Comparison of ENCODE assay signal across 23 mouse cellular contexts in the genomic region with DNA sequence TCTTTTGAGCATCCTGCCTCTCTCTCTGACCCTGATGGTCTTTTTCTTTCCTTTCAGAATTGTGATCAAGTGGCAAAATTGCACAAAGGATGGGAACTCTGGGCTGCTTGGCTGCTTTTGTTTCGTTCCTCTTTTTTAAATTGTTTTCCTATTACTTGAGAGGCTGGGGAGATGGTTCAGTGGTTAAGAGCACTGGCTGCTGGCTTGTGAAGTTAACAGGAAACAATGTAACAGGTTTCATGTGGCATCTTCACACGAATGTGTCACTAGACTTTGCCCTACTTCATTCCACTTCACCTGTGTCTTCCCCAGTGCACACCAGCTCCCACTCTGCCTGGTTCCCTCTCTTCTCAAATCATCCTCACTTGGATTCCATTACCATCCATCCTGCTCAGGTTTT. TPM values are rescaled to one million over a fixed set of nuclear protein-coding genes. Genes with fewer than 3 reads are reported as not detected.
DNase-seq lines count a peak whose midpoint lies in the region; ATAC-seq lines count a peak whose summit lies in the region.
"Had no signal": no experiment of that assay in that cellular context is flagged by ENCODE, and none has a peak within 500 bp of the region (broad histone marks: within the 10 kb centered on the region; RNA-seq: fewer than 3 reads in every experiment).

No protein-coding gene starts in this region.

- WGBS in midbrain, embryonic 10.5 days: 67% methylated on average over 2 of the region's 2 CpGs

- H3K9me3 ChIP-seq in midbrain, embryonic 10.5 days (replicated peaks): peaks cover 6% of the 10 kb centered on the region; the same call in 1 of the 2 replicates
- H3K9me3 ChIP-seq: hindbrain, embryonic 15.5 days had no signal

- H3K27ac ChIP-seq in midbrain, embryonic 10.5 days (replicated peaks): no peak overlapping the region
- H3K27ac ChIP-seq: embryonic facial prominence, embryonic 12.5 days; heart, adult 2 months; hindbrain, embryonic 10.5 days; hindbrain, embryonic 15.5 days had no signal

- peak; percentile 24 for DNase-seq in thymus, postnatal 0 days (ENCODE audit: low spot score)
- no peak for DNase-seq in thymus, postnatal 10 days (ENCODE audit: low spot score in 2 of 2)
- DNase-seq in B cell, adult 2 months: peak; percentile 33 to 45
- no peak for DNase-seq in midbrain, embryonic 10.5 days (ENCODE audit: low spot score)
- no peak for DNase-seq in heart, adult 9 months (ENCODE audit: low spot score in 2 of 2)
- DNase-seq: gastrocnemius, postnatal 10 days; heart, adult 2 months had no signal

- H3K36me3 ChIP-seq in midbrain, embryonic 10.5 days: no peaks in the 10 kb centered on the region
- H3K36me3 ChIP-seq: embryonic facial prominence, embryonic 12.5 days; heart, embryonic 12.5 days; hindbrain, embryonic 10.5 days; hindbrain, embryonic 15.5 days had no signal

- H3K27me3 ChIP-seq in midbrain, embryonic 10.5 days (ENCODE audit: low read depth, poor library complexity, severe bottlenecking): no peaks in the 10 kb centered on the region
- H3K27me3 ChIP-seq: embryonic facial prominence, embryonic 12.5 days; heart, embryonic 12.5 days; hindbrain, embryonic 15.5 days had no signal

- H3K4me1 ChIP-seq in midbrain, embryonic 10.5 days: peaks cover 13% of the 10 kb centered on the region
- H3K4me1 ChIP-seq: embryonic facial prominence, embryonic 12.5 days had no signal

- H3K4me3 ChIP-seq in midbrain, embryonic 10.5 days: no peak overlapping the region
- H3K4me3 ChIP-seq: embryonic facial prominence, embryonic 12.5 days; heart, adult 2 months; heart, embryonic 12.5 days; hindbrain, embryonic 10.5 days; hindbrain, embryonic 15.5 days had no signal

- ATAC-seq in granulocyte monocyte progenitor cell, adult 5-6 weeks (replicated peaks; ENCODE audit: poor library complexity, severe bottlenecking): 0 out of 2 replicates have a peak, but pooled peaks have one; percentile 3
- ATAC-seq: activated CD4-positive, CD25-positive, alpha-beta regulatory T cell, adult 4 months had no signal

RNA-seq across cellular contexts. Expression of a gene that starts 17.8 kb away (rescaled TPM):
- polyA plus RNA-seq in thymus, postnatal 0 days (2015; fragmentation: Nextera tagmentation; extraction: Ambion mirVana): 1.2 TPM in 2 replicates
- total RNA-seq in granulocyte monocyte progenitor cell, adult 5-6 weeks (2014; fragmentation: Nextera tagmentation): not detected in 2 replicates
- total RNA-seq in granulocyte monocyte progenitor cell, adult 5-6 weeks (2017): not detected in 2 replicates
- polyA plus RNA-seq in midbrain, embryonic 10.5 days (2016; fragmentation: Nextera tagmentation; extraction: Ambion mirVana): 0.91 and 1.3 TPM in 2 replicates
- total RNA-seq: MEL had no signal
- polyA plus RNA-seq: cortical plate, adult 2 months had no signal

RNA-seq across cellular contexts. Expression of a gene that starts 44.4 kb away (rescaled TPM):
- 0.31 and 0.42 TPM in 2 replicates for polyA plus RNA-seq in thymus, postnatal 0 days (2015; fragmentation: Nextera tagmentation; extraction: Ambion mirVana)
- not detected in 2 replicates for total RNA-seq in granulocyte monocyte progenitor cell, adult 5-6 weeks (2014; fragmentation: Nextera tagmentation)
- not detected in 2 replicates for total RNA-seq in granulocyte monocyte progenitor cell, adult 5-6 weeks (2017)
- polyA plus RNA-seq in midbrain, embryonic 10.5 days (2016; fragmentation: Nextera tagmentation; extraction: Ambion mirVana): not detected in 2 replicates
- total RNA-seq: adrenal gland, adult 18-20 months; adrenal gland, postnatal 14 days; gastrocnemius, postnatal 10 days; gastrocnemius, postnatal 4 days; heart, adult 2 months; heart, postnatal 25 days; MEL had no signal
- polyA plus RNA-seq: activated CD4-positive, CD25-positive, alpha-beta regulatory T cell, adult 4 months; C2C12; cortical plate, adult 2 months; embryonic facial prominence, embryonic 12.5 days; forebrain, embryonic 11.5 days; forebrain, embryonic 16.5 days; frontal cortex, adult 2 months; heart, adult 2 months; heart, embryonic 12.5 days; hindbrain, embryonic 10.5 days; hindbrain, embryonic 15.5 days had no signal

RNA-seq across cellular contexts. Expression of a gene that starts 59.8 kb away (rescaled TPM):
- 0.19 and 0.36 TPM in 2 replicates for polyA plus RNA-seq in thymus, postnatal 0 days (2015; fragmentation: Nextera tagmentation; extraction: Ambion mirVana)
- total RNA-seq in granulocyte monocyte progenitor cell, adult 5-6 weeks (2014; fragmentation: Nextera tagmentation): not detected in 2 replicates
- total RNA-seq in granulocyte monocyte progenitor cell, adult 5-6 weeks (2017): not detected in 2 replicates
- polyA plus RNA-seq in midbrain, embryonic 10.5 days (2016; fragmentation: Nextera tagmentation; extraction: Ambion mirVana): not detected in 2 replicates
- polyA plus RNA-seq: activated CD4-positive, CD25-positive, alpha-beta regulatory T cell, adult 4 months; forebrain, embryonic 11.5 days; hindbrain, embryonic 10.5 days had no signal

Comparison
In these comparisons a context has a peak if more than half of its experiments do, and no peak if none do; other contexts are left out.
1. DNase-seq: peak in thymus, postnatal 0 days (single experiment) and B cell, adult 2 months (2 of 2); none in thymus, postnatal 10 days (0 of 2), midbrain, embryonic 10.5 days (single experiment) and heart, adult 9 months (0 of 2).